Mouse (Mus musculus) stomach, embryonic 14.5 days (tissue): ENCODE measurements around the gene Slc6a5. TPM values are rescaled to one million over a fixed set of nuclear protein-coding genes. Genes with fewer than 3 reads are reported as not detected.

Experiments used
- ATAC-seq: fragments of 200-750 bp; cut with Nextera tagmentation; 2 replicates; pipeline ENCODE4 v1.8.0; 2017; ENCODE audit warnings: low read depth, moderate TSS enrichment; ENCODE audit not compliant: insufficient number of reproducible peaks, insufficient read depth, low FRiP score
- H3K27ac ChIP-seq: fragments of 300-500 bp; sonication (generic); 2 replicates; pipeline ENCODE4 v1.5.1; 2014; ENCODE audit warnings: mild to moderate bottlenecking, low read length, moderate library complexity, mixed read lengths
- H3K27me3 ChIP-seq: fragments of 300-500 bp; sonication (generic); 2 replicates; pipeline ENCODE4 v1.6.1; 2014; ENCODE audit warnings: low read length, control low read depth, mixed read lengths; ENCODE audit not compliant: control insufficient read depth, insufficient read depth
- H3K36me3 ChIP-seq: fragments of 300-500 bp; sonication (generic); 2 replicates; pipeline ENCODE4 v1.6.1; 2014; ENCODE audit warnings: mild to moderate bottlenecking, control low read depth, low read length, moderate library complexity, mixed read lengths; ENCODE audit not compliant: control insufficient read depth, insufficient read depth
- H3K4me1 ChIP-seq: fragments of 300-500 bp; sonication (generic); 2 replicates; pipeline ENCODE4 v1.6.1; 2014; ENCODE audit warnings: low read length, control low read depth, mixed read lengths; ENCODE audit not compliant: control insufficient read depth, insufficient read depth
- H3K4me2 ChIP-seq: fragments of 300-500 bp; sonication (generic); replicated peaks from 2 replicates; pipeline ENCODE4 v1.6.1; 2014; ENCODE audit warnings: low read depth, low read length, control low read depth
- H3K4me3 ChIP-seq: fragments of 300-500 bp; sonication (generic); 2 replicates; pipeline ENCODE4 v1.5.1; 2014; ENCODE audit warnings: low read depth, low read length, control low read depth
- H3K9ac ChIP-seq: fragments of 300-500 bp; sonication (generic); replicated peaks from 2 replicates; pipeline ENCODE4 v1.6.1; 2014; ENCODE audit warnings: low read depth, mild to moderate bottlenecking, control low read depth, low read length, moderate library complexity, mixed read lengths
- H3K9me3 ChIP-seq: fragments of 300-500 bp; sonication (generic); 2 replicates; pipeline ENCODE4 v1.6.1; 2016; ENCODE audit warnings: low read depth, low read length, control low read depth; ENCODE audit not compliant: control insufficient read depth
- WGBS: fragments of 180-500 bp; shearing (Covaris S2); extraction: QIAGEN DNeasy Blood & Tissue Kit; methylation state at CpG from one replicate; pipeline ENCODE4 v1.1.7; 2014; 5-methylcytosine and 5-hydroxymethylcytosine counted together
- polyA plus RNA-seq: library from polyadenylated mRNA; unstranded; fragments of >200 nt; fragmentation: Nextera tagmentation; extraction: Ambion mirVana; gene quantifications from 2 replicates; pipeline ENCODE4 v1.2.1, GENCODE M21; 2014

The Slc6a5 gene
- polyA plus RNA-seq, 1 experiment from 2014 or later, result not detected

GRCm38 (mm10) chr7:49910361-49910760 is 415 bp downstream of the Slc6a5 start:
- under 1% methylated on average over 16 of the region's 16 CpGs for WGBS
- no peak overlapping the region for H3K9ac ChIP-seq
- no peak overlapping the region for H3K4me2 ChIP-seq
- H3K27me3 ChIP-seq, result peaks cover 92% of the 10 kb centered on the region
- H3K9me3 ChIP-seq, result no peaks in the 10 kb centered on the region
- no peak overlapping the region for H3K4me3 ChIP-seq
- ATAC-seq, result no peak
- no peaks in the 10 kb centered on the region for H3K36me3 ChIP-seq
- H3K27ac ChIP-seq, result no peak overlapping the region
- no peaks in the 10 kb centered on the region for H3K4me1 ChIP-seq

DNA sequence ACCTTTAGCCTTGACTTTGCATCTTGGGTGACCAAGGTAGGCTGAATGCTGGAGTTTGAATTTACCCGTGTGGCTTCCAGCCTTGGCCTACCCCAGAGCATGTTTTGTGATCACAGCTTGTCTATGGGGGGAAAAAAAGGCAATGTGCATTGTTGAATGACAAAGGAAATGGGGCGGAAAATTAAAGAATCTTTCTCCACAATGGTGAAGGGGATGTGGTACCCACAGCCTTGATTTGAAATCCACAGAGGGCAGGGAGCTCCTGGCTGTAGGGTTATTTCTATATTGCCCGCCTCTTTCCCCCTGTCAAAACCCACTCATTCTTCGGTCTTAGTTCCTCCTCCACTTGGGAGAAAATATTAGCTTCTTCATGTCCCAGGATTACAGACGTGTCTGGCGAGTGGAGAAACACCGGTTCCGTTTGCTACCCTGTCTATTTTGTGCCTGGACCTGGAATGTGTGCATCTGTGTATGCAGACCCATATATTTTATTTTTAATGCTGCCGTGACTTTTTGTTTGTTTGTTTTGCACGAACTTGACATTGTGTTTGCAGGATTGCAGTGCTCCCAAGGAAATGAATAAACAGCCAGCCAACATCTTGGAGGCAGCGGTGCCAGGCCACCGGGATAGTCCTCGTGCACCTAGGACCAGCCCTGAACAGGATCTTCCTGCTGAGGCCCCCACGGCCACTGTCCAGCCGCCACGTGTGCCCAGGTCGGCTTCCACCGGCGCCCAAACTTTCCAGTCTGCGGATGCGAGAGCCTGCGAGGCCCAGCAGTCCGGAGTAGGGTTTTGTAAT is 1.4 kb downstream of the Slc6a5 start:
- H3K27ac ChIP-seq, result no peak overlapping the region
- H3K36me3 ChIP-seq, result no peaks in the 10 kb centered on the region
- H3K4me2 ChIP-seq, result no peak overlapping the region
- no peaks in the 10 kb centered on the region for H3K4me1 ChIP-seq
- H3K27me3 ChIP-seq, result peaks cover 93% of the 10 kb centered on the region
- ATAC-seq, result no peak
- H3K4me3 ChIP-seq, result no peak overlapping the region
- H3K9ac ChIP-seq, result no peak overlapping the region
- H3K9me3 ChIP-seq, result no peaks in the 10 kb centered on the region
- WGBS, result 5% methylated on average over 23 of the region's 23 CpGs

DNA sequence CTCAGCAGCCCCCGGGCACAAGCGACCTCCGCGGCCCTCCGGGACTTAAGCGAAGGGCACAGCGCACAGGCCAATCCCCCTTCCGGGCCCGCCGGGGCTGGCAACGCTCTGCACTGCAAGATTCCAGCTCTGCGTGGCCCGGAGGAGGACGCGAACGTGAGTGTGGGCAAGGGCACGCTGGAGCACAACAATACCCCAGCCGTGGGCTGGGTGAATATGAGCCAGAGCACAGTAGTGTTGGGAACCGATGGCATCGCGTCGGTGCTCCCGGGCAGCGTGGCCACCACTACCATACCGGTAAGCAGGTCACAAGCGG is 2.0 kb downstream of the Slc6a5 start:
- H3K27me3 ChIP-seq, result peaks cover 94% of the 10 kb centered on the region
- no peaks in the 10 kb centered on the region for H3K9me3 ChIP-seq
- H3K27ac ChIP-seq, result no peak overlapping the region
- H3K9ac ChIP-seq, result no peak overlapping the region
- 2% methylated on average over 26 of the region's 26 CpGs for WGBS
- ATAC-seq, result no peak
- H3K4me1 ChIP-seq, result no peaks in the 10 kb centered on the region
- H3K36me3 ChIP-seq, result no peaks in the 10 kb centered on the region
- H3K4me2 ChIP-seq, result no peak overlapping the region
- H3K4me3 ChIP-seq, result no peak overlapping the region

DNA sequence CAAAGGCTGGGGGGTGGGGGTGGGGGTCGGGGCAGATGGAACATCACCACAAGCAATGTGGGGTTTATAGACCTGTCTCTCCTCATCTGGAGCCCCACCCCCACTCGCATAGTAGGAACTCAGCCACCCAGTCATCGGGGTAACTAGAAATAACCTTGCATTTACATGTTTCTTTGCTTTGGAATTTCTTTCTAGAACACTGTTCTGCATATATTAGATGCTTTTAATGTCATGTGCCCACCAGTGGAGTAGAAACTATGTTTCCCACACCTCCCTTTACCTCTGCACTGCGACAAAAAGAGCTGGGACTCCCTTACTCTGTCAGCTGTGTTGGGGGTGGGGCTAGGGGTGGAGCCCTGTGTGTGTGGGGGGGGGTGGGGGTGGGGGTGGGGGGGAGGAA is 3.2 kb downstream of the Slc6a5 start:
- no peak overlapping the region for H3K4me2 ChIP-seq
- H3K27me3 ChIP-seq, result peaks cover 92% of the 10 kb centered on the region
- no peaks in the 10 kb centered on the region for H3K36me3 ChIP-seq
- H3K4me1 ChIP-seq, result no peaks in the 10 kb centered on the region
- H3K9me3 ChIP-seq, result no peaks in the 10 kb centered on the region
- no peak for ATAC-seq
- WGBS, result 3% methylated on average over 4 of the region's 4 CpGs
- no peak overlapping the region for H3K27ac ChIP-seq
- no peak overlapping the region for H3K9ac ChIP-seq
- no peak overlapping the region for H3K4me3 ChIP-seq

DNA sequence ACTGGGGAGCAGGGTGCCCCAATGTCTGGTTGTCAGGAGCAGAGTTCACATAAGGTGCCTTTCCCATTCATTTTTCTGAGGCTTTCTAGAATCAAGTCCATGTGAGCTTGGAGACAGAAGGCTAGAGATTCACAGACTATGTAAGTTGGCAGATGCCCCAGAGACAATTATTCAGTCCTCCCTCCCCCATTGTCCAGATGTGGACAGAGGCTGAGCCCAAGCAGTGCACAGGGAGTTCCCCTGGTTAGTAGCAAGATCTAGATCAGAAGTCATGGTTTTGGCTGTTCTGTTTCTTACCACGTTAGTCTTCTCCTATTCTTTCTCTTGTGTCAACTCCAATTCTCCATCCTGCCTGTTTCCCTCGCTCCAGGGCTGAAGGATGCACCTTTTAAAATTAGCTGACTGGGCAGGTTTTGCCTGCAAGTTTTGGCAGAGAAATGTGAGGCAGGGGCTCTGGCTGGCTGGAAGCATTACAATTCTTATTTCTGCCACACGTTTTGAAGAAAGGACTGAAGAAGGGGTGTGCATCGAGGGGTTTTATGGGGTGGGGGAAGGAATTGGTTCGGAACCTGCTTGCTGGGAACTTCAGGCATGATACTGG is 3.9 kb downstream of the Slc6a5 start:
- H3K36me3 ChIP-seq, result no peaks in the 10 kb centered on the region
- no peak overlapping the region for H3K4me2 ChIP-seq
- H3K27me3 ChIP-seq, result peaks cover 85% of the 10 kb centered on the region
- no peak overlapping the region for H3K9ac ChIP-seq
- H3K9me3 ChIP-seq, result no peaks in the 10 kb centered on the region
- H3K4me1 ChIP-seq, result no peaks in the 10 kb centered on the region
- H3K27ac ChIP-seq, result no peak overlapping the region
- WGBS, result 4% methylated on average over 5 of the region's 5 CpGs
- no peak for ATAC-seq
- H3K4me3 ChIP-seq, result no peak overlapping the region

DNA sequence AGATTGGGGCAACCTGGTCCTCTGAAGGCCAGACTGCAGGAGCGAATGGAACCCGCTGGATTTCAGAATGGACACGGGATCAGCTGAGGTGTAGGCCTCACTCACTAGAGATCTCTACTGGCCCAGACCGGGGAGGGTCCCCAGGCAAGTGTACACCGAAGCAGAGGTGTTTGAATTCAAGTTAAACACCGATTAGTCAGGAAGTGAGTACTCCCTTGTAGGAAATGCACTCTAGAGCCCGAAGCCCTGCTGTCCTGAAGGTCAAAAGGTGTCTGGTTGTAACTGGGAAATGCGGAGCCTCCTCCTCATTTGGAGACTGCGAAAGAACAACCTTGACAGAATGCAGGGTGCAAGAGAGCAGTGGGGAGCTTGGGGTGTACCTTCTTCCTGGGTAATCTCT is 5.0 kb downstream of the Slc6a5 start:
- Histone ChIP-seq H3K4me1 (no peaks in the 10 kb centered on the region), H3K4me3 (no peak overlapping the region), H3K9me3 (no peaks in the 10 kb centered on the region), H3K4me2 (no peak overlapping the region), H3K36me3 (no peaks in the 10 kb centered on the region), H3K9ac (no peak overlapping the region), H3K27ac (no peak overlapping the region), H3K27me3 (peaks cover 74% of the 10 kb centered on the region)
- WGBS, result 4% methylated on average over 9 of the region's 9 CpGs
- no peak for ATAC-seq

- ATAC-seq, result no peak
- Histone ChIP-seq H3K9me3 (no peaks in the 10 kb centered on the region), H3K9ac (no peak overlapping the region), H3K27ac (no peak overlapping the region), H3K4me1 (no peaks in the 10 kb centered on the region), H3K4me2 (no peak overlapping the region), H3K4me3 (no peak overlapping the region), H3K36me3 (no peaks in the 10 kb centered on the region), H3K27me3 (peaks cover 69% of the 10 kb centered on the region)
- WGBS, result 2% methylated on average over 11 of the region's 11 CpGs
Measured at GRCm38 (mm10) chr7:49915471-49915870, 5.5 kb downstream of the Slc6a5 start.

GRCm38 (mm10) chr7:49919494-49919893 is 9.5 kb downstream of the Slc6a5 start:
- 81% methylated on average over 4 of the region's 4 CpGs for WGBS
- no peak for ATAC-seq
- Histone ChIP-seq H3K4me2 (no peak overlapping the region), H3K4me1 (no peaks in the 10 kb centered on the region), H3K4me3 (no peak overlapping the region), H3K36me3 (no peaks in the 10 kb centered on the region), H3K9ac (no peak overlapping the region), H3K27ac (no peak overlapping the region), H3K27me3 (peaks cover 31% of the 10 kb centered on the region), H3K9me3 (no peaks in the 10 kb centered on the region)

DNA sequence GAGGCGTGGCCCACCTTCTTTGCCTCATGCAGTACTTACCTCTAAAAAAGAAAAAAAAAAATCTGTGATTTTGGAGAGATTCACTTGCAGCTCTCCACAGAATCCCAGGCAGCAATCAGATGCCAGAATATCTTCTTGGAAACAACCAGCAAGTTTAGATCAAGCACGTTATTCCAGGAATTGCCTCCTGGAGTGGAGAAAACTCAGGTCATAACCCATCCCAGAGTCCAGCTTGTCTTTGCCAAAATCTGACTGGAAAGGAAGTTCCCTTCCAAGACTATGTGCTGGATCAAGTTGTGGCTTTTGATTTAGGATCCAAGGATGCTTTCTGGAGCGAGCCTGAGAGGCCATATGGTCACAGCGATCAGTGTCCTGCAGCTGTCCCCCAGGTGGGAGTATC is 10.8 kb downstream of the Slc6a5 start:
- no peaks in the 10 kb centered on the region for H3K36me3 ChIP-seq
- H3K27me3 ChIP-seq, result peaks cover 19% of the 10 kb centered on the region
- no peak overlapping the region for H3K9ac ChIP-seq
- no peaks in the 10 kb centered on the region for H3K4me1 ChIP-seq
- no peaks in the 10 kb centered on the region for H3K9me3 ChIP-seq
- H3K4me3 ChIP-seq, result no peak overlapping the region
- H3K27ac ChIP-seq, result no peak overlapping the region
- WGBS, result 70% methylated on average over 4 of the region's 4 CpGs
- ATAC-seq, result no peak
- H3K4me2 ChIP-seq, result no peak overlapping the region
